Mouse (Mus musculus) lung, postnatal 0 days (tissue): ENCODE measurements around the gene Gm20741. TPM values are rescaled to one million over a fixed set of nuclear protein-coding genes. Genes with fewer than 3 reads are reported as not detected.
A peak's percentile ranks its signal among the peaks of the same experiment; 100 is the strongest.

ENCODE experiments used
- ATAC-seq: fragments of 200-750 bp; cut with Nextera tagmentation; 2 replicates; pipeline ENCODE4 v1.8.0; 2017; ENCODE audit warnings: moderate library complexity
- DNase-seq: peaks from one replicate; pipeline ENCODE4 v3.0.0-alpha.2; 2016; ENCODE audit warnings: low spot score
- H3K27ac ChIP-seq: fragments of 300-500 bp; sonication (generic); 2 replicates; pipeline ENCODE4 v1.5.1; 2014; ENCODE audit warnings: antibody characterized with exemption, mild to moderate bottlenecking, low read length, mixed read lengths
- H3K27me3 ChIP-seq: fragments of 300-500 bp; sonication (generic); replicated peaks from 2 replicates; pipeline ENCODE4 v1.6.1; 2014; ENCODE audit warnings: low read length, mixed read lengths; ENCODE audit not compliant: insufficient read depth
- H3K36me3 ChIP-seq: fragments of 300-500 bp; sonication (generic); 2 replicates; pipeline ENCODE4 v1.6.1; 2014; ENCODE audit warnings: low read length, mixed read lengths; ENCODE audit not compliant: insufficient read depth
- H3K4me1 ChIP-seq: fragments of 300-500 bp; sonication (generic); 2 replicates; pipeline ENCODE4 v1.6.1; 2014; ENCODE audit warnings: antibody characterized with exemption, low read depth, low read length, mixed read lengths; ENCODE audit not compliant: insufficient read depth
- H3K4me2 ChIP-seq: fragments of 300-500 bp; sonication (generic); replicated peaks from 2 replicates; pipeline ENCODE4 v1.6.1; 2014; ENCODE audit warnings: low read depth, mild to moderate bottlenecking, low read length, moderate library complexity, mixed read lengths
- H3K4me3 ChIP-seq: fragments of 300-500 bp; sonication (generic); 2 replicates; pipeline ENCODE4 v1.5.1; 2014; ENCODE audit warnings: low read depth, low read length
- H3K9ac ChIP-seq: fragments of 300-500 bp; sonication (generic); replicated peaks from 2 replicates; pipeline ENCODE4 v1.6.1; 2014; ENCODE audit warnings: low read depth, mild to moderate bottlenecking
- H3K9me3 ChIP-seq: fragments of 300-500 bp; sonication (generic); 2 replicates; pipeline ENCODE4 v1.6.1; 2016; ENCODE audit warnings: low read length, mixed read lengths
- CTCF ChIP-seq: IDR thresholded peaks from 2 replicates; pipeline ENCODE4 v1.5.1; 2016; ENCODE audit warnings: antibody characterized with exemption, mild to moderate bottlenecking
- EP300 ChIP-seq: IDR thresholded peaks from 2 replicates; pipeline ENCODE4 v1.6.1; 2016; ENCODE audit warnings: antibody characterized with exemption, mild to moderate bottlenecking, control low read depth
- WGBS: fragments of 180-500 bp; shearing (Covaris S2); extraction: QIAGEN DNeasy Blood & Tissue Kit; methylation state at CpG from one replicate; pipeline ENCODE4 v1.1.7; 2014; 5-methylcytosine and 5-hydroxymethylcytosine counted together
- polyA plus RNA-seq: library from polyadenylated mRNA; unstranded; fragments of >200 nt; fragmentation: Nextera tagmentation; extraction: Ambion mirVana; gene quantifications from 2 replicates; pipeline ENCODE4 v1.2.1, GENCODE M21; 2015

Gene Gm20741
- polyA plus RNA-seq: not detected in 2 replicates

DNA sequence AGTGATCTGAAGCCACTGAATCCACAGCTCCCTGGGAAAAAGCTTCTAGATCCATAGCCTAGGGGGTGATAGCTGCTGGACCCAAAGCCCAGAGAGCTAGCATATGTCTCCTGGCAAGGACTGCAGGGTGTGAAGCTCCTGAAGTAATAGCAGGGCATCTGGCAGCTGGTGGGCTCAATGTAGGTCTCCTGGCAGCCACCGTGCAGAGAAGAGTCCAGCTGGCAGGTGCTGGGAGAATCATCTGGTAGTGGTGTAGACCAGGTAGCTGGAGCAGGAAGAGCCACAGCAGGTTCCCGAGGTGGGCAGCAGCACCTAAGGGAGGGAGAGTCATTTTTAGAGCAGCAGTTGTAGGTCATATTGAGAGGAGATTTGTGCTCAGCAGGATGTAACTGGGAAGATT, at the start of gene Gm20741:
Gene Gm20741 (minus strand): TSS at position 394 of the 400 bp plus-strand sequence.
- Histone ChIP-seq H3K9me3 (no peaks in the 10 kb centered on the region), H3K27me3 (no peaks in the 10 kb centered on the region), H3K4me2 (no peak within 1 kb of the TSS), H3K27ac (no peak within 1 kb of the TSS), H3K9ac (no peak within 1 kb of the TSS), H3K4me3 (no peak within 1 kb of the TSS), H3K4me1 (no peaks in the 10 kb centered on the region), H3K36me3 (no peaks in the 10 kb centered on the region)
- DNase-seq: no peak
- TF ChIP-seq CTCF (no peak), EP300 (no peak)
- WGBS: 70% methylated on average over 2 of the region's 2 CpGs
- ATAC-seq: no peak

DNA sequence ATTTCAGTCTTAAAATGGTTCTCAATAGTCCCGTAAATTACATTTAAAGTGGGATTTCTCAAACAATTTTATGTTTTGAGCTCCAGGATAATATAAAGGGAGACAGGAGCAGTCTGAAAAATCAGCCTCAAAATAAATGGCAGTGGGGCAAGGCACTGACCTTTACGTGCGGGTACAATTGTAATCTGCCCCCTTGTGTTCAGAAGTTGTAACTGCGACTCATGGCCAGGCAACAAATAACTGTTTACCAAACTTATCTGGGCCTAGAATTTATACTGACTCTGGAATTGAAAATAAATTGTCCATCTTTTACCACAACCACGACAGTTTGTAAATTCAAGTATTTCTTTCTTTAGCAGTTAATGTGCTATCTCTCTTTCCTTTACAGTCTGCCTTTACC, 39.4 kb upstream of the Gm20741 start:
- no peaks in the 10 kb centered on the region for H3K4me1 ChIP-seq
- ATAC-seq (no peak), DNase-seq (peak; percentile 18)
- H3K27ac ChIP-seq: no peak overlapping the region
- H3K27me3 ChIP-seq: no peaks in the 10 kb centered on the region
- no peaks in the 10 kb centered on the region for H3K36me3 ChIP-seq
- H3K9ac ChIP-seq: no peak overlapping the region
- TF ChIP-seq CTCF (peak; percentile 72), EP300 (no peak)
- H3K9me3 ChIP-seq: no peaks in the 10 kb centered on the region
- WGBS: 10% methylated on average over 5 of the region's 5 CpGs
- H3K4me2 ChIP-seq: no peak overlapping the region
- H3K4me3 ChIP-seq: no peak overlapping the region

DNA sequence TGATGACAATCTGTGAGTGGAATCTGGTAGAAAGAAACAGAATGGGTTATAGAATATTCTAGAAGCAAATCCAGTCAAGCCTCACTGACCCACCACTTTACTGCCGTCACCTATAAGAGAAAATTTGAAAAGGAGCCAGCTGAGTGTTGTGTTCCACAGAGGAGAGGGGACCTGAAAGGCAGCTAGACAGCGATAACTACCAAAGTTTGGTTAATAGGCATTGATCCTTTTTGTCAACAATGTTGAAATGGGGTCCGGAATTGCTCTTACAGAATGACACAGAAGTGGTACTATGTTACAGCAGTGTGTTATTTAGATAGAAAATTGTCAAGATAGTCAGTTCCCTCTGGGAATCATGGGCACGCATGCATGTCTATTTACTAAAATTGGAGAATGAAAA, 36.5 kb upstream of the Gm20741 start:
- WGBS: 78% methylated on average over 4 of the region's 4 CpGs
- no peak for ATAC-seq

DNA sequence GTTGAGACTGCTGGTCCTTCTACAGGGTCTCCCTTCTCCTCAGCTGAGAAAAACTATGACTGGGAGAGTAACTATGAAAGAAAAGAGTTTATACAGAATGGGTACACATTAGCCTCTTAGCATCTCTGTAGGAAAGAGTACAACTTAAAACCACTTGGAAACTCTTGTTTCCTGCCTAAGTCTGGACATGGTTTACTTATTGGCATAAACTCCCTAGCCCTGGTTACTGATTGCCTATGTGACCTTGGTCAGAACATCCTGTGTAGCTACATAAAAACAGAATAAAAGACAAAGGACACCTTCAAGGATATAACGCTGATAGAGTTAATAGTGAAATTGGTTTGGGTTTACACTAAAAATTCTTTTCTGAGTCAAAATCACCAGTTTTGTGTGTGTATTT, 35.3 kb upstream of the Gm20741 start:
- TF ChIP-seq EP300: no peak
- Histone ChIP-seq H3K36me3 (no peaks in the 10 kb centered on the region), H3K4me3 (no peak overlapping the region), H3K27me3 (no peaks in the 10 kb centered on the region), H3K27ac (no peak overlapping the region), H3K4me2 (no peak overlapping the region), H3K9ac (no peak overlapping the region), H3K9me3 (no peaks in the 10 kb centered on the region), H3K4me1 (no peaks in the 10 kb centered on the region)
- ATAC-seq: no peak
- DNase-seq: no peak
- WGBS: 89% methylated on average over 1 of the region's 1 CpGs

More for the DNA sequence above, 36.5 kb upstream of the Gm20741 start:
- H3K27ac ChIP-seq: no peak overlapping the region
- H3K4me3 ChIP-seq: no peak overlapping the region
- no peaks in the 10 kb centered on the region for H3K4me1 ChIP-seq
- no peak overlapping the region for H3K4me2 ChIP-seq
- H3K27me3 ChIP-seq: no peaks in the 10 kb centered on the region
- no peaks in the 10 kb centered on the region for H3K36me3 ChIP-seq
- no peak for DNase-seq
- no peaks in the 10 kb centered on the region for H3K9me3 ChIP-seq
- H3K9ac ChIP-seq: no peak overlapping the region
- no peak for TF ChIP-seq EP300
- TF ChIP-seq CTCF: no peak

DNA sequence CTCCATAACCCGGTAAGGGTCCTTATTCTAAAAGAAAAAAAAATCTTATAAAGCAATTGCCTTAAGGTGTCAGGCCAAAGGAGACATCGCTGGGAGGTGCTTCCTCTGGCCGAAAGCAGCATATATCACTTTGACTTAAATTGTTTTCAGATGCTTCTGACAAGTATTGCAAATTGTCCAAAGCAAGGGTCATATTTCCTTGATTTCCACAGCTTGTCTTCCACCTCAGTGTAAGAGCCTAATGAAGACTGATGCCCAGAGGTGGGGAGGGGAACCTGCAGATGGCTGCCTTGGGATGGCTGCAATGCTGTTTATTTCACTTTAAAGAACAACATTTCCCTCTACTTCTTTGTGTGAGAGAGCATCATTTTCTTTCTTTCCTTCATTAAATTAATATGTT, 15.0 kb upstream of the Gm20741 start:
- Histone ChIP-seq H3K9ac (no peak overlapping the region), H3K4me1 (no peaks in the 10 kb centered on the region), H3K9me3 (no peaks in the 10 kb centered on the region), H3K27me3 (no peaks in the 10 kb centered on the region), H3K36me3 (no peaks in the 10 kb centered on the region), H3K4me3 (no peak overlapping the region), H3K27ac (no peak overlapping the region), H3K4me2 (no peak overlapping the region)
- no peak for DNase-seq
- WGBS: 76% methylated on average over 3 of the region's 3 CpGs
- TF ChIP-seq CTCF (no peak), EP300 (no peak)
- no peak for ATAC-seq

DNA sequence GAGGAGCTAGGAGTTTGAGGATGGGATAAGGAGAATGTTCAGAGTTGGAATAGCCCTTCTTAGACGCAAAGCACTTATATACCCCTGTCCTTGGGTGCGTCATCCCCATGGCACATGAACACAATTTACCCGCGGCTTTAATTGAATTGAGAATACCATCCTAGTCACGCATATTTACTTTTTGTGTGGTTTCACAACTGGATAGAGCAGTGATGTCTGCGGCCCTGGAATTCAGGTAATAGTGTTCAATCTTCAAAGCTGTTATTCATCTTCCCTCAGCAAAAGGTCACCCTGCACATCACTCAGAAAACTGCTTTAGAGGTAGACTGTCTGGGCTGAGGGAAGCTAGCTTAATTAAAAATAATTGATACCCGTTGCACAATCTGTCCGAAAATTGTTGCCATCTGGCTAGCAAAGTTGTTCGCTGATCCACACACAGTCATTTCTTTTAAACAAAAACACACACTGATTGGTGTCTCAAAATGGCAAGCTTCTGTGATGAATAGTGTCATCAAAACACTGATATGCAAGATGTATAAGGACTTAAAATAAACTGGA, 14.2 kb upstream of the Gm20741 start, which contains the start of gene Krtap14:
Gene Krtap14 (minus strand): TSS at position 51 of the 558 bp plus-strand sequence.
- Histone ChIP-seq H3K36me3 (no peaks in the 10 kb centered on the region), H3K4me1 (no peaks in the 10 kb centered on the region), H3K27me3 (no peaks in the 10 kb centered on the region), H3K4me3 (no peak within 1 kb of the TSS), H3K9me3 (no peaks in the 10 kb centered on the region), H3K4me2 (no peak within 1 kb of the TSS), H3K9ac (no peak within 1 kb of the TSS), H3K27ac (no peak within 1 kb of the TSS)
- WGBS: 88% methylated on average over 9 of the region's 9 CpGs
- no peak for ATAC-seq
- TF ChIP-seq EP300 (no peak), CTCF (no peak)
- no peak for DNase-seq

DNA sequence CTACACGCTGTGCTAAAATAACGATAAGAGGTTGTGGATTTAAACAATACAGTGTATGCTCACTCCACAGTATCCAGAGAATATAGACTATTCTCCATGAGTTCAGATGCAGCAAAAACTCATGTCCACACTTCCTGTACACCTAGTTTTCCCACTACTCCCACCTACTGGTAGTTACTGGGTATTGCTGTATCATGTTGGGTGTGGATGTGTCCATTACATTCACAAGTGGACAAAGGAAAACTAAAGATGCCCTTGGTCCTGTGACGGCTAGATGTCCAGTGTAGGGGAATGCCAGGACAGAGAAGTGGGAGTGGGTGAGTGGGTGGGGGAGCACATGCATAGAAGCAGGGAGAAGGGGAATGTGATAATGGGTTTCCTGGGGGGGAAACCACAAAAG, 11.7 kb upstream of the Gm20741 start:
- Histone ChIP-seq H3K27ac (no peak overlapping the region), H3K4me1 (no peaks in the 10 kb centered on the region), H3K4me2 (no peak overlapping the region), H3K9me3 (no peaks in the 10 kb centered on the region), H3K9ac (no peak overlapping the region), H3K27me3 (no peaks in the 10 kb centered on the region), H3K36me3 (no peaks in the 10 kb centered on the region), H3K4me3 (no peak overlapping the region)
- TF ChIP-seq EP300: no peak
- TF ChIP-seq CTCF: peak; percentile 70
- DNase-seq: no peak
- 83% methylated on average over 3 of the region's 3 CpGs for whole genome bisulfite sequencing
- no peak for ATAC-seq
